Mouse (Mus musculus): ENCODE measurements around the gene Dll3.

The Dll3 gene

GRCm38 (mm10) chr7:28301616-28302433, at the start of gene Dll3:
Gene Dll3, minus strand, starts transcription at chr7:28302238.
- peak; percentile 56 for DNase-seq (ENCODE audit: low spot score)

- peak; percentile 47 for DNase-seq (ENCODE audit: low spot score)
Measured at GRCm38 (mm10) chr7:28351676-28352191, 49.7 kb upstream of the Dll3 start.

- peak; percentile 97 for DNase-seq (ENCODE audit: low spot score)
Measured at GRCm38 (mm10) chr7:28350155-28350883, 48.3 kb upstream of the Dll3 start, which contains the start of gene Rps16. Gene Rps16, plus strand, starts transcription at chr7:28350652.

GRCm38 (mm10) chr7:28348601-28349000, 46.6 kb upstream of the Dll3 start:
- DNase-seq (ENCODE audit: low spot score), result peak; percentile 33

- no peak for DNase-seq (ENCODE audit: low spot score)
Measured at GRCm38 (mm10) chr7:28347746-28348145, 45.7 kb upstream of the Dll3 start.

GRCm38 (mm10) chr7:28344637-28345036, 42.6 kb upstream of the Dll3 start:
- DNase-seq (ENCODE audit: low spot score), result peak; percentile 63

GRCm38 (mm10) chr7:28341381-28341780, 39.3 kb upstream of the Dll3 start:
- DNase-seq (ENCODE audit: low spot score), result no peak

GRCm38 (mm10) chr7:28339213-28339917, 37.3 kb upstream of the Dll3 start:
- DNase-seq (ENCODE audit: low spot score), result peak; percentile 52

- peak; percentile 99 for DNase-seq (ENCODE audit: low spot score)
Measured at GRCm38 (mm10) chr7:28338108-28338998, 36.3 kb upstream of the Dll3 start, which contains the start of gene Supt5. Gene Supt5, minus strand, starts transcription at chr7:28338746.

GRCm38 (mm10) chr7:28335471-28335870, 33.4 kb upstream of the Dll3 start:
- DNase-seq (ENCODE audit: low spot score), result peak; percentile 51

GRCm38 (mm10) chr7:28334534-28334933, 32.5 kb upstream of the Dll3 start:
- no peak for DNase-seq (ENCODE audit: low spot score)

- no peak for DNase-seq (ENCODE audit: low spot score)
Measured at GRCm38 (mm10) chr7:28328260-28328659, 26.2 kb upstream of the Dll3 start.

- no peak for DNase-seq (ENCODE audit: low spot score)
Measured at GRCm38 (mm10) chr7:28326457-28326856, 24.4 kb upstream of the Dll3 start.

- no peak for DNase-seq (ENCODE audit: low spot score)
Measured at GRCm38 (mm10) chr7:28325293-28325692, 23.3 kb upstream of the Dll3 start.

- DNase-seq (ENCODE audit: low spot score), result no peak
Measured at GRCm38 (mm10) chr7:28321974-28322720, 20.1 kb upstream of the Dll3 start.

- no peak for DNase-seq (ENCODE audit: low spot score)
Measured at GRCm38 (mm10) chr7:28318714-28319113, 16.7 kb upstream of the Dll3 start.

- no peak for DNase-seq (ENCODE audit: low spot score)
Measured at GRCm38 (mm10) chr7:28318036-28318435, 16.0 kb upstream of the Dll3 start.

- peak; percentile 96 for DNase-seq (ENCODE audit: low spot score)
Measured at GRCm38 (mm10) chr7:28311926-28312543, 10.0 kb upstream of the Dll3 start, which contains the start of gene Timm50. Gene Timm50, minus strand, starts transcription at chr7:28312072.

GRCm38 (mm10) chr7:28311151-28311925, 9.3 kb upstream of the Dll3 start:
- peak; percentile 26 for DNase-seq (ENCODE audit: low spot score)

Measured in MN1 (cell line).